Mouse (Mus musculus): Measurements from ENCODE around the gene Bcl2a1b.

DNA sequence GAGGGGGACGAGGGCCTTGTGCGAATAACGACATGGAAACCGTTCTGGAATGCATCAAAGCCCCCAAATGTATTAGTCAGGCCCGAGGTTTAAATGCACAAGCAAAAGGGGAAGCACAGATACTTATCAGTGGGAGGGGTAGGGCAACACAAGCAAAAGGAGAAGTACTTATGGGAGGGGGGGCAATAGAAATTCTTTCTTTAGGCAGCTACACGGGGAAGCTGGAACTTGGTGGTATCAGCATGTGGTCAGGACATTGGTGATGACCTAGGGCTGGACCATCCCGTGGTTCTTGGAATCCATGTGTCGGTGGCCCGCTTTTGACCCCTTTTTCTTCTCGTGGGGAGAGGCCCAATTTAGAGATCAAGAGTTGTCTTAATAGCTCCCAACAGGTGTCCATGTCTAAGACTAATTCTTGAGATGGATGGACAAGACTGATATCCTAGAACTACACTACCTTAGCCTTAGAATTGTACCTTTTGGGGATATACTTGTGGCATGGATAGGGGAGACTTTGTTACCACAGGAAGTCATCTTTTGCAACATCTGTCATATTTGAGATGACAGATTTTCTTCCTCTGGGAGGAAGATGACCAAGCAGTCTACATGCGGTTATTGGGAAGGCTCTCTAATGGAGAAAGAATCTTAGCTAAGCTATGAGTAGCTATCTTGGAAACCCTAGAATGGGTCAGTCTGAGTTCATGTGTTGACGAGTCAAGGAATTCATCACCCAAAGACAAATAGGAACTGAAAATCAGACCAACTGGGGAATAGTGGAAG, 57.7 kb downstream of the Bcl2a1b start:
- TF ChIP-seq POLR2A (IDR thresholded peaks at IDR 0.05; ENCODE audit: control insufficient read depth in 1 of 2, insufficient read depth in 1 of 2, low read depth in 1 of 2, low read length in 2 of 2, poor library complexity in 1 of 2) (no peak), KAT2A (conservative IDR thresholded peaks at IDR 0.05; ENCODE audit: low read depth, low read length) (no peak), ELF1 (IDR thresholded peaks at IDR 0.05; ENCODE audit: low read depth, low read length) (no peak)
